Mouse (Mus musculus): ENCODE measurements around the gene Hist1h3b. TPM values are rescaled to one million over a fixed set of nuclear protein-coding genes. Genes with fewer than 3 reads are reported as not detected.
"Not testable (repeated sequence)": the region's sequence is repeated elsewhere in the genome, so short reads cannot be mapped to it uniquely, and the experiment has no call there.

Hist1h3b gene
- total RNA-seq (2021) = 10 to 100 TPM; 13.6 to 15.0 TPM
- long read RNA-seq, experiment 1 = 0 reads
- long read RNA-seq, experiment 2 = 0 reads

- DNase-seq (ENCODE audit: low spot score in 2 of 2) = peak; percentile 92 to 93
- Histone ChIP-seq H3K27ac (peak within 1 kb of the TSS; percentile 93), H3K4me3 (peak within 1 kb of the TSS; percentile 58)
- TF ChIP-seq CTCF (conservative IDR thresholded peaks at IDR 0.05) = peak; percentile 30; the same call in 1 of the 2 replicates
Measured at GRCm38 (mm10) chr13:23752067-23752741, at the start of gene Hist1h3b. TSS of gene Hist1h3b (plus strand) at chr13:23752267.

GRCm38 (mm10) chr13:23702801-23703200 lies 49.3 kb upstream of the Hist1h3b start:
- H3K4me3 ChIP-seq; H3K27ac ChIP-seq; DNase-seq (ENCODE audit: low spot score in 2 of 2): not testable (repeated sequence)

- DNase-seq (ENCODE audit: low spot score in 2 of 2) = no peak
- no peak for TF ChIP-seq CTCF (conservative IDR thresholded peaks at IDR 0.05)
- H3K4me3 ChIP-seq = no peak overlapping the region
- no peak overlapping the region for H3K27ac ChIP-seq
Measured at GRCm38 (mm10) chr13:23705751-23706356, 46.2 kb upstream of the Hist1h3b start.

- Histone ChIP-seq H3K27ac (no peak overlapping the region), H3K4me3 (no peak overlapping the region)
- DNase-seq (ENCODE audit: low spot score in 2 of 2) = no peak
- no peak for TF ChIP-seq CTCF (conservative IDR thresholded peaks at IDR 0.05)
Measured at GRCm38 (mm10) chr13:23706771-23707170, 45.3 kb upstream of the Hist1h3b start.

- TF ChIP-seq CTCF (conservative IDR thresholded peaks at IDR 0.05) = no peak
- H3K27ac ChIP-seq = no peak overlapping the region
- no peak overlapping the region for H3K4me3 ChIP-seq
- DNase-seq (ENCODE audit: low spot score in 2 of 2) = no peak
Measured at GRCm38 (mm10) chr13:23708041-23708440, 44.0 kb upstream of the Hist1h3b start.

- Histone ChIP-seq H3K27ac (no peak overlapping the region), H3K4me3 (no peak overlapping the region)
- DNase-seq (ENCODE audit: low spot score in 2 of 2) = no peak
- no peak for TF ChIP-seq CTCF (conservative IDR thresholded peaks at IDR 0.05)
Measured at GRCm38 (mm10) chr13:23708654-23709053, 43.4 kb upstream of the Hist1h3b start.

- Histone ChIP-seq H3K4me3 (peak overlapping the region; percentile 61), H3K27ac (peak overlapping the region; percentile 77)
- no peak for TF ChIP-seq CTCF (conservative IDR thresholded peaks at IDR 0.05)
- no peak for DNase-seq (ENCODE audit: low spot score in 2 of 2)
Measured at GRCm38 (mm10) chr13:23709714-23710373, 42.2 kb upstream of the Hist1h3b start.

- no peak for DNase-seq (ENCODE audit: low spot score in 2 of 2)
- no peak for TF ChIP-seq CTCF (conservative IDR thresholded peaks at IDR 0.05)
- H3K27ac ChIP-seq = peak within 1 kb of the TSS; percentile 77
Measured at GRCm38 (mm10) chr13:23710374-23711089, 41.5 kb upstream of the Hist1h3b start, which contains the start of gene Hfe. TSS of gene Hfe (minus strand) at chr13:23710854.

GRCm38 (mm10) chr13:23716261-23717042 lies 35.6 kb upstream of the Hist1h3b start:
- no peak for DNase-seq (ENCODE audit: low spot score in 2 of 2)
- Histone ChIP-seq H3K27ac (no peak overlapping the region), H3K4me3 (no peak overlapping the region)
- TF ChIP-seq CTCF (conservative IDR thresholded peaks at IDR 0.05) = no peak

More at GRCm38 (mm10) chr13:23710374-23711089, 41.5 kb upstream of the Hist1h3b start, which contains the start of gene Hfe:
- peak within 1 kb of the TSS; percentile 61 for H3K4me3 ChIP-seq

- H3K4me3 ChIP-seq = no peak overlapping the region
- TF ChIP-seq CTCF (conservative IDR thresholded peaks at IDR 0.05) = no peak
- H3K27ac ChIP-seq = no peak overlapping the region
- no peak for DNase-seq (ENCODE audit: low spot score in 2 of 2)
Measured at GRCm38 (mm10) chr13:23717176-23717575, 34.9 kb upstream of the Hist1h3b start.

GRCm38 (mm10) chr13:23717593-23718245 lies 34.3 kb upstream of the Hist1h3b start:
- not testable (repeated sequence) for H3K27ac ChIP-seq; H3K4me3 ChIP-seq; DNase-seq (ENCODE audit: low spot score in 2 of 2)

- Histone ChIP-seq H3K4me3 (no peak overlapping the region), H3K27ac (no peak overlapping the region)
- TF ChIP-seq CTCF (conservative IDR thresholded peaks at IDR 0.05) = no peak
- DNase-seq (ENCODE audit: low spot score in 2 of 2) = no peak
Measured at GRCm38 (mm10) chr13:23724239-23724638, 27.8 kb upstream of the Hist1h3b start.

All from layer of hippocampus, adult 2 months (tissue).